Mouse (Mus musculus): ENCODE data around the gene Fscn2. TPM values are rescaled to one million over a fixed set of nuclear protein-coding genes. Genes with fewer than 3 reads are reported as not detected.
A peak's percentile ranks its signal among the peaks of the same experiment; 100 is the strongest.

The Fscn2 gene
- polyA plus RNA-seq, 1 experiment = not detected

DNA sequence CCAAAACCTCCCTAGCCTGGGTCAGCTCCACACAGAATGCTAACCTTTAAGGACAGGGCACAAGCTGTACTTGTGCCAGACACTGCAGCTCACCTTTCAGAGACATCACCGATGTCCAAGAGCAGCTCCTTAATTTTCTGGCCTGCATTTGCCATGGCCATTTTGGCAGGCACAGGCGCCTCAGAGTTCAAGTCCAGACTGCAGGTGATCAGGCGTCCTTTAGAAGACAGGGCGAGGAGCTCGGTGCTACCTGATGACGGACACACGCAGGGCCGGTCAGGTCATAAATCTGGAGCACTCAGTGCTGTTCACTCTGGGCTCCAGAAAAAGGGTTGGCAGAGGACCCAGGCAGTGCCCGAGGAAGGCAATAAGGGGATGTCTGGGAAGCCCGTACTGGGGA lies 14.0 kb downstream of the Fscn2 start:
- Histone ChIP-seq H3K27me3 (ENCODE audit: control insufficient read depth, insufficient read depth, low read length) (no peaks in the 10 kb centered on the region), H3K36me3 (ENCODE audit: control insufficient read depth, insufficient read depth, low read length) (peaks cover 26% of the 10 kb centered on the region), H3K4me3 (ENCODE audit: low read depth, low read length) (no peak overlapping the region), H3K27ac (ENCODE audit: insufficient read depth, low read depth, low read length) (no peak overlapping the region), H3K4me1 (ENCODE audit: control insufficient read depth, insufficient read depth, insufficient read length, low read length) (peaks cover 8% of the 10 kb centered on the region)
- no peak for TF ChIP-seq CTCF (IDR thresholded peaks at IDR 0.05; ENCODE audit: extremely low read depth, insufficient read length, insufficient replicate concordance, low read depth, low read length)
- 93% methylated on average over 10 of the region's 10 CpGs for WGBS

DNA sequence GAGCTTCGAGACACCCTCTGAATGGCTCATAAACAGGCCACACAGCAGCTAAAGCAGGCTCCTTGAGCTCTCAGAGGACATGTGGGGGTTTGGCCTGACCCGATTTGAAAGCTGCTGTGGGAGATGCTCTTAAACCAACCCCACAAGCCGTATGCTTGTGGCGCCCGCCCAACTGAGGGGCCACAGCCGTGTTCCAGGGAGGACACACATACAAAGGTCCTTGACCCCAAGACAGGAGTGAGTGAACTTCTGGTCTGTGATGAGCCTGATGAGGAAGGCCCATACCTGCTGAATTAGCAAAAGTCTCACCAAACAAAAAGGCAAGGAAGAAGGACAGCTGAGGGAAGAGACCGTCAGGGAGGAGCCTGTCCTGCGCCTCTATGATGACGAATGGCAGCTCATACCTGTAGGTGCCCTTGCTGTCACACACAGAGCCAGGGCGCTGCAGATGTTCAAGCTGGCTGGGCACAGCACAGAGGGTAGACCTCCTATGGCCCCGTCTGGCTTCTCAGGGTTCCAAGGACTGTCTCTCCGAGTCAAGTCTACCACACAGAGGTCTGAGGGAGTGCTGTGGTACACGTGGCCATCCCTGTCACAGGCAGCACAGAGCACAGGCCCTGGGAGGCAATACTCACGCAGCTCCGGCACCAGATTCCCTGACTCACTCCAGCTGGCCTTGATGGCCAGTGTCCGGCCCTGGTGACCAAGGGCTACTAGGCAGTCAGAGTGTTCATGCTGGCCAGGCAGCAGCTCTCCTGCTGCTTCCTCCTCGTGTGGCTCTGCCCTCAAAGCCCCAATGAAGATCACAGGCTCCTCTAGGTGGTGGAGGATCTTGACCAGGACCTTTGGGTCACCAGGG lies 15.2 kb downstream of the Fscn2 start:
- 93% methylated on average over 17 of the region's 17 CpGs for WGBS
- peaks cover 28% of the 10 kb centered on the region for H3K36me3 ChIP-seq (ENCODE audit: control insufficient read depth, insufficient read depth, low read length)
- TF ChIP-seq CTCF (IDR thresholded peaks at IDR 0.05; ENCODE audit: extremely low read depth, insufficient read length, insufficient replicate concordance, low read depth, low read length) = no peak
- no peak for TF ChIP-seq POLR2A (IDR thresholded peaks at IDR 0.05; ENCODE audit: low read depth, low read length)
- H3K4me1 ChIP-seq (ENCODE audit: control insufficient read depth, insufficient read depth, insufficient read length, low read length) = peaks cover 8% of the 10 kb centered on the region
- no peak overlapping the region for H3K27ac ChIP-seq (ENCODE audit: insufficient read depth, low read depth, low read length)
- no peaks in the 10 kb centered on the region for H3K27me3 ChIP-seq (ENCODE audit: control insufficient read depth, insufficient read depth, low read length)
- no peak overlapping the region for H3K4me3 ChIP-seq (ENCODE audit: low read depth, low read length)

DNA sequence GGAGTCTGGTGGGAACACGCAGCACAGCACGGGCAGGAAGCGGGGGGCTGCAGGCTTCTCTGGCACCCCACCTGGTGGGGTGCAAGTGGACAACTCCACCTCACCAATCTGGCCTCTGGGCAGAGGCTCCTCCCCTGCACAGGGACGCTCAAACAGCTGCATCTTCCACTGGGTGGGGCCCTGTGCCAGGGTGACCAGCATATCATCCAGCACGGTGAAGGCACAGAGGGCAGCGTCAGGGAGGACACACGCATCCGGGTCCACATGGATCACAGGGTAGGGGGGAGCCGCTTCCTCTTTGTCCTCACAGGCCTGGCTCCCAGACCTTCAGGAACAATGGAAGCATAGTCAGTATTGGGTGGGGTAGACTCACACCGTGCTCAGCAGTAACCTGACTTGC lies 16.0 kb downstream of the Fscn2 start:
- TF ChIP-seq CTCF (IDR thresholded peaks at IDR 0.05; ENCODE audit: extremely low read depth, insufficient read length, insufficient replicate concordance, low read depth, low read length) = no peak
- no peak for TF ChIP-seq POLR2A (IDR thresholded peaks at IDR 0.05; ENCODE audit: low read depth, low read length)
- peaks cover 8% of the 10 kb centered on the region for H3K4me1 ChIP-seq (ENCODE audit: control insufficient read depth, insufficient read depth, insufficient read length, low read length)
- H3K27me3 ChIP-seq (ENCODE audit: control insufficient read depth, insufficient read depth, low read length) = no peaks in the 10 kb centered on the region
- peak overlapping the region; percentile 72; the same call in 1 of the 2 replicates for H3K4me3 ChIP-seq (ENCODE audit: low read depth, low read length)
- no peak overlapping the region for H3K27ac ChIP-seq (ENCODE audit: insufficient read depth, low read depth, low read length)
- WGBS = 49% methylated on average over 10 of the region's 10 CpGs
- peaks cover 37% of the 10 kb centered on the region for H3K36me3 ChIP-seq (ENCODE audit: control insufficient read depth, insufficient read depth, low read length)

- peaks cover 37% of the 10 kb centered on the region for H3K36me3 ChIP-seq (ENCODE audit: control insufficient read depth, insufficient read depth, low read length)
- WGBS = 2% methylated on average over 40 of the region's 40 CpGs
Observed at GRCm38 (mm10) chr11:120378031-120378610, 16.8 kb downstream of the Fscn2 start.

DNA sequence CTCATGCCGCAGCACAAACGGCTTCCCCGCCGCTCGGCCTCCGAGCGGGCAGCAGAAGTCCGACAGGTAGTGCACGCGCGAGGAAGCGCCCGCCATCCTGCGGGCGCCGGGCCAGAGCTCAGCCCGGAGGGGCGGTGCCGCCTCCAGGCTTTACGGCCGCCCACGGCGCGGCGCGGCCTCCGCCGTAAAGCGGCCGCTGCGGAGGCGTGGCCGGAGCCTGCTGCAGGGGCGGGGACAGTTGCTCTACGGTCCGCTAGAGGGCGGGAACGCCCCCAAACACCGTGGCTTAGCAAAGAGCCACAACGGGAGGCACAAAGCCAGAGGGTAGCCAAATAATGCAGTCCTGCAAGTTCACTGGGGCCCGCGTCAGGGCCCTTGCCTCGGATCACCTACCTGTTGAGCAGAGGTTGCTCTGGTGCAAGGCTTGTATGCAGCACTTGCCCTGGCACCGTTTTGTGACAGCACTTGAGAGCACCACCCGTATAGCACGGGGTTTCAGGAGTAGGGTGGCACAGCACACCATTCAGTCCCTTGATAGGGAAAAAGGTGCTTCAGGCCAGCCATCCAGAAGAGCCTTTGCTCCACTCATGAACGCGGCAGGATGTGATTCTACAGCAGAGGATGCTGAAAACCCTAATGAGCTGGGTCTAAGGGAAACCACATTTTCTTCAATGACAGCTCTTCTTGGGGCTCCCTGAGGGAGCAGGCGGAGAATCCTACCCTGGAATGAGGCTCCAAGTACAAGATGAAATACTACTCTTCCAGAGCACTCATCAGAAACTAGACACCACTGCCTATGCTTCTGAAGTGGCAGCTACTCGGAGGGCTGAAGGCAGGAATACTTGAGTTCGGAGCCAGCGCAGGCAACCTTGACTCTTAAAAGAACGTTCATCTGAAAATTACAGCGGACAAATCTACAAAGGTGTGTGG lies 17.5 kb downstream of the Fscn2 start, which contains the start of gene Faap100:
Gene Faap100 (minus strand): TSS at position 154 of the 930 bp plus-strand sequence.
- Histone ChIP-seq H3K4me1 (ENCODE audit: control insufficient read depth, insufficient read depth, insufficient read length, low read length) (peaks cover 8% of the 10 kb centered on the region), H3K27me3 (ENCODE audit: control insufficient read depth, insufficient read depth, low read length) (no peaks in the 10 kb centered on the region), H3K36me3 (ENCODE audit: control insufficient read depth, insufficient read depth, low read length) (peaks cover 39% of the 10 kb centered on the region), H3K27ac (ENCODE audit: insufficient read depth, low read depth, low read length) (no peak within 1 kb of the TSS), H3K4me3 (ENCODE audit: low read depth, low read length) (peak within 1 kb of the TSS; percentile 72)
- TF ChIP-seq CTCF (IDR thresholded peaks at IDR 0.05; ENCODE audit: extremely low read depth, insufficient read length, insufficient replicate concordance, low read depth, low read length) (peak; percentile 73), POLR2A (IDR thresholded peaks at IDR 0.05; ENCODE audit: low read depth, low read length) (peak; percentile 68)
- WGBS = 8% methylated on average over 54 of the region's 54 CpGs

More at GRCm38 (mm10) chr11:120378031-120378610, 16.8 kb downstream of the Fscn2 start:
- no peak overlapping the region for H3K27ac ChIP-seq (ENCODE audit: insufficient read depth, low read depth, low read length)
- H3K27me3 ChIP-seq (ENCODE audit: control insufficient read depth, insufficient read depth, low read length) = no peaks in the 10 kb centered on the region
- TF ChIP-seq CTCF (IDR thresholded peaks at IDR 0.05; ENCODE audit: extremely low read depth, insufficient read length, insufficient replicate concordance, low read depth, low read length) = no peak
- TF ChIP-seq POLR2A (IDR thresholded peaks at IDR 0.05; ENCODE audit: low read depth, low read length) = no peak
- peaks cover 8% of the 10 kb centered on the region for H3K4me1 ChIP-seq (ENCODE audit: control insufficient read depth, insufficient read depth, insufficient read length, low read length)
- H3K4me3 ChIP-seq (ENCODE audit: low read depth, low read length) = peak overlapping the region; percentile 72

GRCm38 (mm10) chr11:120380271-120380670 lies 18.9 kb downstream of the Fscn2 start:
- Histone ChIP-seq H3K4me1 (ENCODE audit: control insufficient read depth, insufficient read depth, insufficient read length, low read length) (peaks cover 8% of the 10 kb centered on the region), H3K4me3 (ENCODE audit: low read depth, low read length) (no peak overlapping the region), H3K27me3 (ENCODE audit: control insufficient read depth, insufficient read depth, low read length) (no peaks in the 10 kb centered on the region), H3K36me3 (ENCODE audit: control insufficient read depth, insufficient read depth, low read length) (peaks cover 41% of the 10 kb centered on the region), H3K27ac (ENCODE audit: insufficient read depth, low read depth, low read length) (no peak overlapping the region)
- no peak for TF ChIP-seq CTCF (IDR thresholded peaks at IDR 0.05; ENCODE audit: extremely low read depth, insufficient read length, insufficient replicate concordance, low read depth, low read length)
- TF ChIP-seq POLR2A (IDR thresholded peaks at IDR 0.05; ENCODE audit: low read depth, low read length) = no peak
- WGBS = 95% methylated on average over 3 of the region's 3 CpGs

All from small intestine, adult 2 months (tissue).